Mouse (Mus musculus): ENCODE results near the gene Cd81.
A peak's percentile ranks its signal among the peaks of the same experiment; 100 is the strongest.

Cd81 gene

DNA sequence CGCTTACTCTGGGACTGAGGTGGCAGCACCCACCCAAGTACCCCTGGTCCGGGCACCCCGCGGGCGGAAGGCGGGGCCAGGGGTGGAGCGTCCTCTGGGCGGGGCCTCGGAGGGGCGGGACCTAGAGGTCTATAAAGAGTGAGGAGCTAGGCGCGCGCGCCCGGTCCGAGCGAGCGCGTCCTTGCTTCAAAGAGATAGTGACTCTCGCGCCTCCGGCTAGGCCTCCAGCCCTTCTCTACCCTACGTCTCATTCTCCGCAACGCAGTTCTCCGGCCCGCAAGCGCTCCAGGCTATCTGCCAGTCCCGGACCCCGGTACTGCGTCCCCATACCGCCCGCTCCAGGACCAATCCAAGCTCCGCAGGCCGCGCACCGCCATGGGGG is at the start of gene Cd81:
Gene Cd81 (plus strand): TSS at position 114 of the 382 bp plus-strand sequence.
- no peak for DNase-seq (ENCODE audit: low read depth, low spot score)

GRCm38 (mm10) chr7:143004727-143005343 is 47.7 kb upstream of the Cd81 start, which contains the start of gene Tspan32:
TSS of gene Tspan32 (plus strand) at chr7:143005046.
- no peak for DNase-seq (ENCODE audit: low read depth, low spot score)

DNA sequence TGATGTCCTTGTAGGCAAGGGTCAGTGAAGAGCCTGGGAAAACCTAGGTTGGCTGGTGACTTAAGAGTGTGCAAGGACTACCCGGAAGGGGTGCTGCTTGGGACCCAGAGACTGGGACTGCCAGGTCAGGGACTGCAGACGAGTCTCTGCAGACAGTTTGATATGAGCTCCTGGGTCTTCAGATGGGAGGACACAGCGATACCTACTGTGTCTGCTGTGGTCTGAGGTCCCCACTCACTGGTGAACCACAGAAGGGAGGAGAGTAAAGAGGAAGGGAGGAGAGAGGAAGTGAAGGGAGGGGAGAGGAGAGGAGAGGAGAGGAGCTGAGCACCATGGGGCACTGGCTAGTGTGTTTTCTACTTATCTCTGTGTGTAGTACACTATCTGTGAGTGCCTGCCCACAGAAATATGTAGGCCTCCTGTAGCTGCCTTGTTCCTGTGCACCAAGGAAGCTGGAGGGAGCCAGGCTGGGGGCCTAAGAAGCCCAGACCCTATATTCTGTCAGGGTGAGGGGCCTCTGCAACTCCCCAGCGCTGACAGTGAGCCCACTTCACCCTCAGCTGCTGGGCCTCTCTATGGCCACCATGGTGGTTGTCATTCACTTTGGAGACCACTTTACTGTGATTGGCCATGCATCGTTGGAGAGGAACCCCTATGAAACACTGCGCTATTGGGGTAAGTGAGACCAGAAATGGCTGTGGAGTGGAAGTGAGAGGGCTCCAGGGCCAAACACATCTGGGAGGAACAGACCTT is 47.0 kb upstream of the Cd81 start:
- no peak for DNase-seq (ENCODE audit: low read depth, low spot score)

DNA sequence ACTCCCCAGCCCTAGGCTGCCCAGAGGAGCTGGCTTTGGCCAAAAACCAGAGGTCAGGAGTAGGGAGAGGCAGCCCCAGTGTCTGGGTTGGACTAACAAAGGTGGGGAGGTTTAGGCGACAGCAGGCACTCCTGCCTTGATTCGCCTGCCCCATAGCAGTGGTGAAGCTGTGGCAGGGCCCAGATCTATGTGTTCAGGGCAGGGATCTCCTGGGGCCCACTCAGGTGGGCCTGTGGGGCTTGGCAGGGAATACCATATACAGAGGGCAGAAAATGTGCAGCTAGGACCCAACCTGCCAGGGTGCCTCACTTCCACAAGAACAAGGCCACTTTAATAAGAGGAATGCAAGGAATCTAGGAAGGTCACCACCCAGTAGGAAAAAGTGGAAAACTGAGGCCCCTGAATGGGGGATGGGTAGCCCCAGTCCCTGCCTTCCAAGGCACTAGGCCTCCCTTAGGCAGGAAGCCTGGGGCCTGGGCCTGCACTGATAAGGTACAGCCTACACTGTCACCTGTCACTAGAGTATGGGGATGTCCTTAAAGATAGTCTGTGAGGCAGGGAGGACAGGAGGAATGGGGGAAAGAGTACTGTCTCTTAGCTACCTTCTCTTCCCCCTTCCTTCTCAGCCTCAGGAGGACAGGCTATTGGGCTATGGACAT is 46.3 kb upstream of the Cd81 start:
- no peak for DNase-seq (ENCODE audit: low read depth, low spot score)

GRCm38 (mm10) chr7:143006756-143007598 is 45.6 kb upstream of the Cd81 start:
- no peak for DNase-seq (ENCODE audit: low read depth, low spot score)

DNA sequence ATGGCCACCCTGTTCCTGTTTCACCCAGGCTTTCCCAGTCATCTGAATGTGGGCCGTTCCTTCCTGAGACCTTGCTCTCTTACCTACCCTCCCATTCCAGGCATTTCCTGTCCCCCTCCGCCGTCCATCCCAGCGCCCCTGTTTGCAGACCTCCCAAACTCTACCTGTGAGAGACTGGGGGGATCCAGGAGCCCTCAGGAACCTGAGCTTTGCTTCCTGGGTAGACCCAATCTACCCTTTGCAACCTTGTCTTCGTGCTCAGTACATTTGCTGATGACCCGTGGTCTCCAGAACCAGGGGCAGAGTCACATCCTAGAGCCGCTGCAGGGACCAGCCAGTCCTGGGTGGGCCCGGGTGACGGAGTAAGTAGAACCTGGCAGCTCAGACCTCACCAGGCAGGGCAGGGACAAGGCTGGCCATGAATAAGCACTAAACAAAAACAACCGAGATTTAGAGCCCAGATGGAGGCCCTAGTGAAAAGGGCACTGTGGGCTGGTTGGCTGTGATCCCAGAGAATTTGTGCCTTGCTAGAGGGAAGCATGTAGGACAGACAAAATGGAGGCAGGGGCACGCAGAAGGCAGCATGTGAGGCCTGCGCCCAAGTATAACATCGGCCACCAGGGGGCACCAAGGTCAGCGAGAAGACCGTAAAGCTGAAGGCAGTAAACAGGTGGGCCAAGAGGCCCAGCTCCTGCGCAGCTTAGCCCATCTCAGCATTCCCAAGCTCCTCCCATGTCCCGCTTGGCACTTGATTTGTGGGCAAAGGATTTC is 44.8 kb upstream of the Cd81 start:
- peak; percentile 71 for DNase-seq (ENCODE audit: low read depth, low spot score)

GRCm38 (mm10) chr7:143008370-143008926 is 44.1 kb upstream of the Cd81 start:
- DNase-seq (ENCODE audit: low read depth, low spot score): no peak

- no peak for DNase-seq (ENCODE audit: low read depth, low spot score)
These were observed 43.4 kb upstream of the Cd81 start for GRCm38 (mm10) chr7:143008996-143009665.

DNA sequence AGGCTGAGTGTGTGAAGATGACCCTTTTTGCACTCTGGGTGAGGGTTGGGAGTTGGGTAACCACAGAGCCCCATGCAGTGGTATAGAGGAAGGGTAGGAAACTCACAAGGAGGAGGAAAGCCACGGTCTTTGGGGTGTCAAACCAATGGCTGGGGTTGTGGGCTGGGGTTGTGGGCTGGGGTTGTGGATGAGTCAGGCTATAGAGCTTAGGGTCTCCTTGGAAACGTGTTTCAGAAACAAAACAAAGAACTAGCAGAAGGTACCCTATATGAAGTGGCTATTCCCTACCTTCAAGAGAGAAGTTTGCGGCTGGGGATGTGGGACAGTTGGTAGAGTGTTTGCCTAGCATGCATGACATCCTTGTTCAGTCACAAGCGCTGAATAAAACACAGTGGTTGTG is 42.5 kb upstream of the Cd81 start:
- DNase-seq (ENCODE audit: low read depth, low spot score): no peak

DNA sequence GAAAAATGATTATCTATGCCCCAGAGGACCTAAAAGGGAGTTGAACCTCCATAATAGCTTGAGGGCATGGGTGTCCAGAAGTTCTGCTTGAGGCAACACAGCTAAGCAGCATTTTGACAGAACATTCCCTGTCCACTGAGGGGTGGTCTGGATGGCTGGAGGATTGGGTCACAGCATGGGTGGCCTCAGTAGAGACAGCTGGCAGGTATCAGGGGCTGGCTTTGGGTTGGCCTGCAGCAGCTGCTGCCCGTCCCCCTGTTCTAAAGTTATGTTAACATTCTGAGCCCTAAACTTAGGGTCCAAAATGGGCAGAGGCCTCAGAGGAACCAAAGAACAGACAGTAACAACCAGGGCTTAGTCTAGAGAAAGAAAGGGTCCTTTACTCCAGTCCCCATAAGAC is 41.3 kb upstream of the Cd81 start:
- no peak for DNase-seq (ENCODE audit: low read depth, low spot score)

DNA sequence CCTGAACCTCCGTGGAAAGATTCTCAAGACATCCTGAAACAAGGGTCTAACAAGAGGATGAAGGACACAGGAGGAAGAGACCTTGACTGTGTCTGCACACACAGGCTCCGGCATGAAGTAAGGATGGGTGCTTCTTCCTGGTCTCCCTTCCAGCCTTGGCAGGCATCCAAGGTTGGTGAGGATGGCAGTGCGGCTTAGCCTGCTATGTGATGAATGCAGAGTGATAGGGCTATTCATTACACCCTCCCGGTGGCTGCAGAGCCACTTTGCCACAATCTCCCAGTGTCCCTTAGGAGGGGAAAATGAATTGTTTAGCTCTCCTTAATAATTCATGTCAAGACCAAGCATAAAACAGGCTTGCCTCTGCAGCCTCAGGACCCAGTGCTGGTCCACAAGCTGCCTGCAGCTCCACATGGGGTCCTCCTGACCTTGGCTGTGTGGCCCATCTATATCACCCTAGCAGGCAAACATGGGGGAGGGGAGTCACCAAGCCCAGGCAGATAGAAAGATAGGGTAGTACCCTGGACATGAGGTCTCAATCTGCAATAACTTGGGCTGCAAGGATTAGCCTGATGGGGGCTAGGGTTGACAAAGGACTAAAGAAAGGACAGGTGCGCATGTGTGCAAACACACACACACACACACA is 40.2 kb upstream of the Cd81 start:
- no peak for DNase-seq (ENCODE audit: low read depth, low spot score)

DNA sequence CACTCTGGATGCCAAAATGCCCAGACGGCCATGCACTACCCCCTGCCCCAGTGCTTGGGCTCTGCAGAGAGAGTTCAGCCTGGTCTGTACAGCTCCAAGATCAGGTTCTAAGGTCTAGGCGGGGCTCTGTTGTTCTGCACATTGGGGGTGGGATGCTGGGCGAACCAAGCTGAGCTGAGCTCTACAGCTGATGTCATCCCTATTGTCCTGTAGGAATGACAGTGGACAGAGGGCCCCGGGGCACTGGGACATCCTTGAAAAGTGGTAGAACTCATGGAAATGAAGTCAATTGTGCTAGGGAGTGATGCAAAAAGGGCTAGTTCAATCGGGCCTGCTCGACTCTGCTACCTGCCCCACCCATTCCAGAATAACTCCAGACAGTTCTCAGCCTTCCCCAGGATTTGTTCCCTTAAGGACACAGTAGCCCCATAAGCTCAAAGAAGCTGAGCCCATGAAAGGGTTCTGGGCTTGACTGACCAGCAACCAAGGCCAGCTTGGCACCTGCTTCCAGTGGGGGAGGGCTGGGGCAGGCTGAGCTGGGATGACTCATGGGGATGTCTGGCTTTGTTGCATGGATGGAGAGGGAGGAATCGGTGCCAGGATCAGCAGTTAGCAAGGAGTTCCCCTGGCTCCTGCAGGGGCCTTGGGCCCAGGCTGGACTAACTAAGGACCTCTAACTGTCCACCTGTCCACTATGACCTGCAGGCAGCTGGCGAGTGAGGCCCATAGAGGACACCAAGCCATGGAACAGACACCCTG is 38.9 kb upstream of the Cd81 start:
- DNase-seq (ENCODE audit: low read depth, low spot score): no peak

- no peak for DNase-seq (ENCODE audit: low read depth, low spot score)
These were observed 37.5 kb upstream of the Cd81 start for GRCm38 (mm10) chr7:143014862-143015659.

GRCm38 (mm10) chr7:143015755-143016423 is 36.6 kb upstream of the Cd81 start:
- DNase-seq (ENCODE audit: low read depth, low spot score): peak; percentile 67

- DNase-seq (ENCODE audit: low read depth, low spot score): no peak
These were observed 36.0 kb upstream of the Cd81 start for GRCm38 (mm10) chr7:143016424-143017142.

- no peak for DNase-seq (ENCODE audit: low read depth, low spot score)
These were observed 35.4 kb upstream of the Cd81 start for GRCm38 (mm10) chr7:143017181-143017580.

GRCm38 (mm10) chr7:143020040-143020439 is 32.5 kb upstream of the Cd81 start:
- no peak for DNase-seq (ENCODE audit: low read depth, low spot score)

Measured in brain, embryonic 18.5 days (tissue).